Mouse (Mus musculus) heart, embryonic 10.5 days (tissue): ENCODE data around the gene Uvrag. TPM values are rescaled to one million over a fixed set of nuclear protein-coding genes. Genes with fewer than 3 reads are reported as not detected.

Source experiments
- DNase-seq: peaks from one replicate; pipeline ENCODE4 v3.0.0-alpha.2; 2017; ENCODE audit warnings: low spot score
- H3K27ac ChIP-seq: fragments of 300-500 bp; sonication (generic); 2 replicates; pipeline ENCODE4 v1.5.1; 2016; ENCODE audit warnings: mild to moderate bottlenecking
- H3K27me3 ChIP-seq: fragments of 300-500 bp; sonication (generic); 2 replicates; pipeline ENCODE4 v1.6.1; 2016; ENCODE audit warnings: mild to moderate bottlenecking; ENCODE audit not compliant: poor library complexity, insufficient read depth, severe bottlenecking
- H3K36me3 ChIP-seq: fragments of 300-500 bp; sonication (generic); 2 replicates; pipeline ENCODE4 v1.6.1; 2016; ENCODE audit warnings: mild to moderate bottlenecking, moderate library complexity
- H3K4me1 ChIP-seq: fragments of 300-500 bp; sonication (generic); 2 replicates; pipeline ENCODE4 v1.6.1; 2016; ENCODE audit warnings: mild to moderate bottlenecking
- H3K4me3 ChIP-seq: fragments of 300-500 bp; sonication (generic); 2 replicates; pipeline ENCODE4 v1.5.1; 2016; ENCODE audit warnings: mild to moderate bottlenecking, moderate library complexity
- H3K9me3 ChIP-seq: fragments of 300-500 bp; sonication (generic); 2 replicates; pipeline ENCODE4 v1.6.1; 2016; ENCODE audit warnings: mild to moderate bottlenecking, moderate library complexity
- WGBS: fragments of 180-500 bp; shearing (Covaris S2); methylation state at CpG from one replicate; pipeline ENCODE4 v1.1.7; 2016; 5-methylcytosine and 5-hydroxymethylcytosine counted together
- polyA plus RNA-seq: library from polyadenylated mRNA; unstranded; fragments of >200 nt; fragmentation: Nextera tagmentation; extraction: Ambion mirVana; gene quantifications from 2 replicates; pipeline ENCODE4 v1.2.1, GENCODE M21; 2016

The Uvrag gene
- 15.2 and 17.0 TPM in 2 replicates for polyA plus RNA-seq

- H3K4me3 ChIP-seq, result peak within 1 kb of the TSS; percentile 90
- DNase-seq, result peak; percentile 100
- H3K9me3 ChIP-seq, result no peaks in the 10 kb centered on the region
- WGBS, result 1% methylated on average over 51 of the region's 51 CpGs
- no peaks in the 10 kb centered on the region for H3K36me3 ChIP-seq
- peaks cover 44% of the 10 kb centered on the region for H3K4me1 ChIP-seq
- peak within 1 kb of the TSS; percentile 93 for H3K27ac ChIP-seq
- no peaks in the 10 kb centered on the region for H3K27me3 ChIP-seq
Observed at GRCm38 (mm10) chr7:99140984-99141918, at the start of gene Uvrag. Uvrag (minus strand) TSS chr7:99141141.

- 67% methylated on average over 5 of the region's 5 CpGs for WGBS
Observed at GRCm38 (mm10) chr7:99189885-99190284, 48.9 kb upstream of the Uvrag start.

GRCm38 (mm10) chr7:99188630-99189029, 47.7 kb upstream of the Uvrag start:
- H3K36me3 ChIP-seq, result no peaks in the 10 kb centered on the region
- H3K4me1 ChIP-seq, result no peaks in the 10 kb centered on the region
- H3K4me3 ChIP-seq, result no peak overlapping the region
- H3K27ac ChIP-seq, result no peak overlapping the region
- H3K27me3 ChIP-seq, result peaks cover 19% of the 10 kb centered on the region
- no peak for DNase-seq
- H3K9me3 ChIP-seq, result no peaks in the 10 kb centered on the region
- WGBS, result 70% methylated on average over 6 of the region's 6 CpGs

More at GRCm38 (mm10) chr7:99189885-99190284, 48.9 kb upstream of the Uvrag start:
- no peak for DNase-seq
- Histone ChIP-seq H3K4me1 (no peaks in the 10 kb centered on the region), H3K36me3 (no peaks in the 10 kb centered on the region), H3K9me3 (no peaks in the 10 kb centered on the region), H3K4me3 (no peak overlapping the region), H3K27me3 (peaks cover 11% of the 10 kb centered on the region; the same call in 1 of the 2 replicates), H3K27ac (no peak overlapping the region)

- H3K27ac ChIP-seq, result no peak overlapping the region
- H3K36me3 ChIP-seq, result no peaks in the 10 kb centered on the region
- H3K4me3 ChIP-seq, result no peak overlapping the region
- WGBS, result 78% methylated on average over 5 of the region's 5 CpGs
- H3K4me1 ChIP-seq, result peaks cover 10% of the 10 kb centered on the region
- no peak for DNase-seq
- H3K9me3 ChIP-seq, result no peaks in the 10 kb centered on the region
- peaks cover 23% of the 10 kb centered on the region for H3K27me3 ChIP-seq
Observed at GRCm38 (mm10) chr7:99187451-99187850, 46.5 kb upstream of the Uvrag start.

- DNase-seq, result no peak
- no peak overlapping the region for H3K4me3 ChIP-seq
- peaks cover 19% of the 10 kb centered on the region for H3K4me1 ChIP-seq
- 88% methylated on average over 3 of the region's 3 CpGs for WGBS
- peaks cover 38% of the 10 kb centered on the region for H3K27me3 ChIP-seq
- no peaks in the 10 kb centered on the region for H3K36me3 ChIP-seq
- no peaks in the 10 kb centered on the region for H3K9me3 ChIP-seq
- H3K27ac ChIP-seq, result no peak overlapping the region
Observed at GRCm38 (mm10) chr7:99185405-99185804, 44.5 kb upstream of the Uvrag start.

GRCm38 (mm10) chr7:99183751-99184150, 42.8 kb upstream of the Uvrag start:
- Histone ChIP-seq H3K36me3 (no peaks in the 10 kb centered on the region), H3K4me1 (peaks cover 19% of the 10 kb centered on the region), H3K27me3 (peaks cover 38% of the 10 kb centered on the region), H3K27ac (no peak overlapping the region), H3K9me3 (no peaks in the 10 kb centered on the region), H3K4me3 (no peak overlapping the region)
- 71% methylated on average over 6 of the region's 6 CpGs for WGBS
- DNase-seq, result no peak

- Histone ChIP-seq H3K4me3 (peak within 1 kb of the TSS; percentile 73), H3K36me3 (no peaks in the 10 kb centered on the region), H3K9me3 (no peaks in the 10 kb centered on the region), H3K27ac (peak within 1 kb of the TSS; percentile 98), H3K4me1 (peaks cover 19% of the 10 kb centered on the region), H3K27me3 (peaks cover 31% of the 10 kb centered on the region)
- DNase-seq, result peak; percentile 95
- WGBS, result under 1% methylated on average over 63 of the region's 63 CpGs
Observed at GRCm38 (mm10) chr7:99182432-99183172, 41.7 kb upstream of the Uvrag start, which contains the start of gene Dgat2. Dgat2 (minus strand) TSS chr7:99182719.

- H3K27ac ChIP-seq, result peak overlapping the region; percentile 98
- H3K9me3 ChIP-seq, result no peaks in the 10 kb centered on the region
- DNase-seq, result no peak
- WGBS, result 26% methylated on average over 14 of the region's 14 CpGs
- H3K4me1 ChIP-seq, result peaks cover 19% of the 10 kb centered on the region
- H3K27me3 ChIP-seq, result peaks cover 27% of the 10 kb centered on the region
- no peaks in the 10 kb centered on the region for H3K36me3 ChIP-seq
- peak overlapping the region; percentile 73 for H3K4me3 ChIP-seq
Observed at GRCm38 (mm10) chr7:99181619-99182431, 40.9 kb upstream of the Uvrag start.

- Histone ChIP-seq H3K27me3 (peaks cover 27% of the 10 kb centered on the region), H3K36me3 (no peaks in the 10 kb centered on the region), H3K4me3 (no peak overlapping the region), H3K27ac (no peak overlapping the region), H3K4me1 (peaks cover 19% of the 10 kb centered on the region), H3K9me3 (no peaks in the 10 kb centered on the region)
- WGBS, result 92% methylated on average over 1 of the region's 1 CpGs
- DNase-seq, result no peak
Observed at GRCm38 (mm10) chr7:99180162-99180561, 39.2 kb upstream of the Uvrag start.

GRCm38 (mm10) chr7:99179271-99179670, 38.3 kb upstream of the Uvrag start:
- 81% methylated on average over 9 of the region's 9 CpGs for WGBS
- no peak overlapping the region for H3K4me3 ChIP-seq
- H3K27ac ChIP-seq, result no peak overlapping the region
- no peaks in the 10 kb centered on the region for H3K36me3 ChIP-seq
- H3K9me3 ChIP-seq, result no peaks in the 10 kb centered on the region
- no peak for DNase-seq
- peaks cover 19% of the 10 kb centered on the region for H3K4me1 ChIP-seq
- peaks cover 25% of the 10 kb centered on the region for H3K27me3 ChIP-seq

- peaks cover 10% of the 10 kb centered on the region for H3K4me1 ChIP-seq
- DNase-seq, result no peak
- no peak overlapping the region for H3K27ac ChIP-seq
- 84% methylated on average over 5 of the region's 5 CpGs for WGBS
- no peaks in the 10 kb centered on the region for H3K9me3 ChIP-seq
- H3K4me3 ChIP-seq, result no peak overlapping the region
- H3K36me3 ChIP-seq, result no peaks in the 10 kb centered on the region
- peaks cover 15% of the 10 kb centered on the region for H3K27me3 ChIP-seq
Observed at GRCm38 (mm10) chr7:99177386-99177785, 36.4 kb upstream of the Uvrag start.

- H3K9me3 ChIP-seq, result no peaks in the 10 kb centered on the region
- no peak overlapping the region for H3K27ac ChIP-seq
- WGBS, result 89% methylated on average over 9 of the region's 9 CpGs
- H3K4me3 ChIP-seq, result no peak overlapping the region
- DNase-seq, result no peak
- no peaks in the 10 kb centered on the region for H3K36me3 ChIP-seq
- H3K4me1 ChIP-seq, result peaks cover 17% of the 10 kb centered on the region
- peaks cover 1% of the 10 kb centered on the region for H3K27me3 ChIP-seq
Observed at GRCm38 (mm10) chr7:99175666-99176065, 34.7 kb upstream of the Uvrag start.
